In genomic region chr11:51591168-51591567, GRCm38 (mm10) we compare ENCODE assay signal across 19 mouse cellular contexts. TPM values are rescaled to one million over a fixed set of nuclear protein-coding genes. Genes with fewer than 3 reads are reported as not detected.
DNase-seq lines count a peak whose midpoint lies in the region; ATAC-seq and TF ChIP-seq lines count a peak whose summit lies in the region.
"Had no signal": no experiment of that assay in that cellular context is flagged by ENCODE, and none has a peak within 500 bp of the region (broad histone marks: within the 10 kb centered on the region; RNA-seq: fewer than 3 reads in every experiment).

No protein-coding gene starts in this region.

- DNase-seq in kidney, adult 2 months, result peak; percentile 34
- DNase-seq in ES-CJ7 (ENCODE audit: low read depth, low spot score), result peak; percentile 58
- DNase-seq in MEL (ENCODE audit: low read depth, low spot score), result peak; percentile 32
- peak; percentile 20 for DNase-seq in lung, postnatal 14 days
- DNase-seq in cerebellum, adult 9-10 months, result no peak
- DNase-seq: cerebellum, adult 11-12 months; cerebellum, postnatal 25 days; embryo, embryonic 11 days; forebrain, postnatal 0 days; heart, postnatal 4 days; right cerebral cortex, postnatal 25 days; thymus, adult 18-20 months; thymus, postnatal 4 days had no signal

- WGBS in kidney, adult 2 months, result 27% methylated on average over 7 of the region's 7 CpGs
- 36% methylated on average over 7 of the region's 7 CpGs for WGBS in kidney, embryonic 16.5 days
- WGBS in heart, embryonic 12.5 days, result 68% methylated on average over 7 of the region's 7 CpGs

- TF ChIP-seq POLR2A in kidney, adult 2 months (IDR thresholded peaks at IDR 0.05; ENCODE audit: low read depth, low read length), result no peak
- TF ChIP-seq POLR2A in MEL (IDR thresholded peaks at IDR 0.05; ENCODE audit: control insufficient read depth in 1 of 2, insufficient read depth in 1 of 2, low read depth in 1 of 2, low read length in 2 of 2, poor library complexity in 1 of 2), result peak in 1 of 2 experiments; percentile 30; a peak in 1 of 4 replicates

- TF ChIP-seq CTCF in kidney, adult 2 months (conservative IDR thresholded peaks at IDR 0.05; ENCODE audit: insufficient read depth, insufficient read length, low read depth, low read length), result no peak
- TF ChIP-seq CTCF in MEL (IDR thresholded peaks at IDR 0.05 in 2 of 3, conservative IDR thresholded peaks at IDR 0.05 in 1 of 3; ENCODE audit: control insufficient read depth in 1 of 3, insufficient read depth in 1 of 3, low read depth in 2 of 3, low read length in 3 of 3, poor library complexity in 1 of 3, severe bottlenecking in 1 of 3), result no peak

- H3K9me3 ChIP-seq in kidney, embryonic 16.5 days (ENCODE audit: low read length), result no peaks in the 10 kb centered on the region
- no peaks in the 10 kb centered on the region for H3K9me3 ChIP-seq in MEL (replicated peaks; ENCODE audit: insufficient read depth, low read length)
- H3K9me3 ChIP-seq in heart, embryonic 12.5 days (replicated peaks), result 0 out of 2 replicates have a peak, but pooled peaks cover 6% of the 10 kb centered on the region
- H3K9me3 ChIP-seq: liver, embryonic 12.5 days; midbrain, embryonic 10.5 days had no signal

- no peak overlapping the region for H3K27ac ChIP-seq in kidney, adult 2 months (ENCODE audit: insufficient read depth, low read depth, low read length)
- no peak overlapping the region for H3K27ac ChIP-seq in kidney, embryonic 16.5 days (ENCODE audit: low read length)
- no peak overlapping the region for H3K27ac ChIP-seq in MEL (ENCODE audit: control insufficient read depth, low read depth, low read length)
- no peak overlapping the region for H3K27ac ChIP-seq in heart, embryonic 12.5 days (ENCODE audit: poor library complexity, severe bottlenecking)
- H3K27ac ChIP-seq: liver, embryonic 12.5 days; midbrain, embryonic 10.5 days had no signal

- no peaks in the 10 kb centered on the region for H3K27me3 ChIP-seq in kidney, adult 2 months (replicated peaks; ENCODE audit: control insufficient read depth, insufficient read depth, low read length)
- no peaks in the 10 kb centered on the region for H3K27me3 ChIP-seq in kidney, embryonic 16.5 days (ENCODE audit: insufficient read depth, low read length)
- H3K27me3 ChIP-seq in MEL (ENCODE audit: control insufficient read depth in 1 of 2, insufficient read depth in 2 of 2, low read length in 2 of 2), result no peaks in the 10 kb centered on the region
- no peaks in the 10 kb centered on the region for H3K27me3 ChIP-seq in heart, embryonic 12.5 days (replicated peaks)
- H3K27me3 ChIP-seq: liver, embryonic 12.5 days had no signal

- H3K4me1 ChIP-seq in kidney, adult 2 months (ENCODE audit: control insufficient read depth, insufficient read depth, low read length), result peaks cover 6% of the 10 kb centered on the region; the same call in 1 of the 2 replicates
- peaks cover 9% of the 10 kb centered on the region for H3K4me1 ChIP-seq in kidney, embryonic 16.5 days (ENCODE audit: insufficient read depth, low read length)
- H3K4me1 ChIP-seq in MEL (ENCODE audit: control insufficient read depth in 1 of 2, insufficient read depth in 2 of 2, low read length in 2 of 2), result peaks cover 0 to 2% of the 10 kb centered on the region in 2 experiments; a peak in 1 of 4 replicates
- H3K4me1 ChIP-seq in heart, embryonic 12.5 days (replicated peaks), result no peaks in the 10 kb centered on the region

- no peak for TF ChIP-seq EP300 in MEL (IDR thresholded peaks at IDR 0.05; ENCODE audit: low read depth in 1 of 2, low read length in 2 of 2)

- no peak overlapping the region for H3K9ac ChIP-seq in kidney, embryonic 16.5 days (replicated peaks; ENCODE audit: low read length)
- H3K9ac ChIP-seq in MEL (ENCODE audit: control insufficient read depth, low read depth, low read length, poor library complexity, severe bottlenecking), result no peak overlapping the region
- H3K9ac ChIP-seq in heart, embryonic 12.5 days, result no peak overlapping the region
- H3K9ac ChIP-seq: forebrain, postnatal 0 days; liver, embryonic 12.5 days had no signal

- no peak overlapping the region for H3K4me3 ChIP-seq in kidney, adult 2 months (ENCODE audit: insufficient read depth, low read depth, low read length)
- no peak overlapping the region for H3K4me3 ChIP-seq in kidney, embryonic 16.5 days (ENCODE audit: low read length)
- H3K4me3 ChIP-seq in MEL (ENCODE audit: control insufficient read depth in 1 of 2, insufficient read depth in 1 of 2, low read depth in 2 of 2, low read length in 2 of 2), result no peak overlapping the region
- H3K4me3 ChIP-seq in heart, embryonic 12.5 days, result no peak overlapping the region
- H3K4me3 ChIP-seq: liver, embryonic 12.5 days; midbrain, embryonic 10.5 days had no signal

- H3K36me3 ChIP-seq in kidney, adult 2 months (ENCODE audit: control insufficient read depth, insufficient read depth, low read length), result peaks cover 7% of the 10 kb centered on the region
- peaks cover 86% of the 10 kb centered on the region for H3K36me3 ChIP-seq in kidney, embryonic 16.5 days (ENCODE audit: insufficient read depth, low read length)
- H3K36me3 ChIP-seq in MEL (ENCODE audit: control insufficient read depth in 1 of 2, insufficient read depth in 2 of 2, low read length in 2 of 2), result peaks cover 14 to 48% of the 10 kb centered on the region in 2 experiments
- H3K36me3 ChIP-seq in heart, embryonic 12.5 days, result peaks cover 99% of the 10 kb centered on the region

- no peak overlapping the region for H3K4me2 ChIP-seq in kidney, embryonic 16.5 days (replicated peaks; ENCODE audit: low read depth, low read length)
- no peak overlapping the region for H3K4me2 ChIP-seq in heart, embryonic 12.5 days
- H3K4me2 ChIP-seq: liver, embryonic 12.5 days had no signal

- no peak for TF ChIP-seq RAD21 in MEL (IDR thresholded peaks at IDR 0.05; ENCODE audit: low read depth, low read length)

- ATAC-seq in kidney, embryonic 16.5 days (ENCODE audit: low FRiP score, low TSS enrichment), result no peak
- ATAC-seq in heart, embryonic 12.5 days (ENCODE audit: insufficient number of reproducible peaks, low FRiP score), result no peak
- ATAC-seq: forebrain, postnatal 0 days; hindbrain, embryonic 16.5 days; intestine, embryonic 16.5 days; liver, embryonic 12.5 days had no signal

- peaks cover 4% of the 10 kb centered on the region for H3K79me2 ChIP-seq in MEL (ENCODE audit: control insufficient read depth, insufficient read depth, low read length, poor library complexity)

TF ChIP-seq in MEL, 35 proteins besides CTCF, POLR2A, EP300 and RAD21:
- no peak for TF ChIP-seq GATA1 (IDR thresholded peaks at IDR 0.05; ENCODE audit: low read depth, low read length)
- TF ChIP-seq MYB (IDR thresholded peaks at IDR 0.05; ENCODE audit: low read depth, low read length), result no peak
- no peak for TF ChIP-seq POLR2AphosphoS5 (IDR thresholded peaks at IDR 0.05; ENCODE audit: borderline replicate concordance, low read depth, low read length)
- no peak for TF ChIP-seq ETS1 (IDR thresholded peaks at IDR 0.05; ENCODE audit: low read depth, low read length)
- no peak for TF ChIP-seq MAZ (IDR thresholded peaks at IDR 0.05; ENCODE audit: low read depth, low read length)
- no peak for TF ChIP-seq TAL1 (IDR thresholded peaks at IDR 0.05; ENCODE audit: low read length)
- TF ChIP-seq E2F4 (IDR thresholded peaks at IDR 0.05; ENCODE audit: borderline replicate concordance, low read depth, low read length), result no peak
TF ChIP-seq in MEL: peak in this region for 0.

RNA-seq across cellular contexts. Expression of gene Phykpl, which starts 6.6 kb away (rescaled TPM):
- 28.5 and 34.5 TPM in 2 replicates for polyA plus RNA-seq in kidney, adult 2 months (2012; rRNA removed)
- polyA plus RNA-seq in kidney, embryonic 16.5 days (2015; fragmentation: Nextera tagmentation; extraction: Ambion mirVana), result 25.0 and 26.2 TPM in 2 replicates
- 17.2 and 22.7 TPM in 2 replicates for total RNA-seq in MEL (2012; rRNA removed)
- 10 to 100 TPM in 1 of 2 experiments, not detected in 1; 23.0 TPM for polyA plus RNA-seq in MEL (2012; ENCODE audit: insufficient read depth in 1 of 2, insufficient read length in 2 of 2, low read depth in 1 of 2, low replicate concordance in 2 of 2, missing spikeins in 1 of 2)
- polyA plus RNA-seq in heart, embryonic 12.5 days (2016; fragmentation: Nextera tagmentation; extraction: Ambion mirVana), result 15.1 and 16.9 TPM in 2 replicates

RNA-seq across cellular contexts. Expression of gene Hnrnpab, which starts 15.5 kb away (rescaled TPM):
- polyA plus RNA-seq in kidney, adult 2 months (2012; rRNA removed), result 116 and 138 TPM in 2 replicates
- polyA plus RNA-seq in kidney, embryonic 16.5 days (2015; fragmentation: Nextera tagmentation; extraction: Ambion mirVana), result 343 and 374 TPM in 2 replicates
- 894 and 908 TPM in 2 replicates for total RNA-seq in MEL (2012; rRNA removed)
- polyA plus RNA-seq in MEL (2012; ENCODE audit: insufficient read depth in 1 of 2, insufficient read length in 2 of 2, low read depth in 1 of 2, low replicate concordance in 2 of 2, missing spikeins in 1 of 2), result 1,000 to 10,000 TPM in 1 of 2 experiments, 100 to 1,000 TPM in 1; 184 to 1,104 TPM
- 428 and 457 TPM in 2 replicates for polyA plus RNA-seq in heart, embryonic 12.5 days (2016; fragmentation: Nextera tagmentation; extraction: Ambion mirVana)

RNA-seq across cellular contexts. Expression of gene Nhp2, which starts 28.4 kb away (rescaled TPM):
- 44.6 and 49.8 TPM in 2 replicates for polyA plus RNA-seq in kidney, adult 2 months (2012; rRNA removed)
- 156 and 158 TPM in 2 replicates for polyA plus RNA-seq in kidney, embryonic 16.5 days (2015; fragmentation: Nextera tagmentation; extraction: Ambion mirVana)
- 588 and 649 TPM in 2 replicates for total RNA-seq in MEL (2012; rRNA removed)
- polyA plus RNA-seq in MEL (2012; ENCODE audit: insufficient read depth in 1 of 2, insufficient read length in 2 of 2, low read depth in 1 of 2, low replicate concordance in 2 of 2, missing spikeins in 1 of 2), result 1,000 to 10,000 TPM in 1 of 2 experiments, 100 to 1,000 TPM in 1; 739 to 6,489 TPM
- polyA plus RNA-seq in heart, embryonic 12.5 days (2016; fragmentation: Nextera tagmentation; extraction: Ambion mirVana), result 89.6 and 91.9 TPM in 2 replicates

RNA-seq across cellular contexts. Expression of gene Rmnd5b, which starts 44.5 kb away (rescaled TPM):
- 46.6 and 52.9 TPM in 2 replicates for polyA plus RNA-seq in kidney, adult 2 months (2012; rRNA removed)
- polyA plus RNA-seq in kidney, embryonic 16.5 days (2015; fragmentation: Nextera tagmentation; extraction: Ambion mirVana), result 48.9 and 51.9 TPM in 2 replicates
- 52.5 and 55.1 TPM in 2 replicates for total RNA-seq in MEL (2012; rRNA removed)
- 10 to 100 TPM in 1 of 2 experiments, not detected in 1; 63.0 TPM for polyA plus RNA-seq in MEL (2012; ENCODE audit: insufficient read depth in 1 of 2, insufficient read length in 2 of 2, low read depth in 1 of 2, low replicate concordance in 2 of 2, missing spikeins in 1 of 2)
- polyA plus RNA-seq in heart, embryonic 12.5 days (2016; fragmentation: Nextera tagmentation; extraction: Ambion mirVana), result 27.9 and 28.5 TPM in 2 replicates

RNA-seq across cellular contexts. Expression of gene N4bp3, which starts 59.5 kb away (rescaled TPM):
- polyA plus RNA-seq in kidney, adult 2 months (2012; rRNA removed), result 11.8 and 13.6 TPM in 2 replicates
- 30.9 and 34.1 TPM in 2 replicates for polyA plus RNA-seq in kidney, embryonic 16.5 days (2015; fragmentation: Nextera tagmentation; extraction: Ambion mirVana)
- 6.9 and 7.1 TPM in 2 replicates for total RNA-seq in MEL (2012; rRNA removed)
- 10 to 100 TPM in 1 of 2 experiments, not detected in 1; 11.5 TPM for polyA plus RNA-seq in MEL (2012; ENCODE audit: insufficient read depth in 1 of 2, insufficient read length in 2 of 2, low read depth in 1 of 2, low replicate concordance in 2 of 2, missing spikeins in 1 of 2)
- polyA plus RNA-seq in heart, embryonic 12.5 days (2016; fragmentation: Nextera tagmentation; extraction: Ambion mirVana), result 7.8 and 8.4 TPM in 2 replicates
